Mouse (Mus musculus) 3T3-L1 (cell line): ENCODE results near the gene Actn4.

ENCODE experiments used
- DNase-seq: peaks from one replicate; pipeline ENCODE4 v3.0.0-alpha.2; 2015; ENCODE audit warnings: low read depth, low spot score

Gene Actn4

DNA sequence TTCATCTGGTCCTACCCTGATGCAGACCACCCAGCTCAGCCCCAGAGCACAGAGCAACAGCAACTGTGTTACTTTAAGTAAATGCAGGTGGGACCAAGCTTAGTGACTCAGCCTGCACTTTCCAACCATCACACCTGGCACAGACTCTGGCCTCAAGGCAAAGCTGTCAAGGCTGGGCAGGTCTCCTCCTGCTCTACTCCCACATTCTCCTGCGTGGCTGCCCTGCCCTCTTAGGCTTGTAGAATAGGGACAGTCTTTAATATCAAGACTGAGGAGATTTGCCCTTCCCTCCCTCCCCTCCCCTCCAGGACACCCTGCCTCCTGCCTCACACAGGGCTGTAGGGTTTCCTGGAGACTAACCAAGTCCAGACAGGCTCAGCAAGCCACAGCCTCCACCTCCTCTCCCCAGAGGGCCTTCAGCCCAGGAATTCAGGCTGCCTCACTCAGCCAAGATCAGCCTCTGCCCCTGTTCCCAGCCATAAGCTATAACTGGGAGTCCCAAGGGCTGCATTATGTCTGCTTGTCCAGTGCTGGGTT lies 112.4 kb downstream of the Actn4 start:
- DNase-seq = peak; percentile 70

DNA sequence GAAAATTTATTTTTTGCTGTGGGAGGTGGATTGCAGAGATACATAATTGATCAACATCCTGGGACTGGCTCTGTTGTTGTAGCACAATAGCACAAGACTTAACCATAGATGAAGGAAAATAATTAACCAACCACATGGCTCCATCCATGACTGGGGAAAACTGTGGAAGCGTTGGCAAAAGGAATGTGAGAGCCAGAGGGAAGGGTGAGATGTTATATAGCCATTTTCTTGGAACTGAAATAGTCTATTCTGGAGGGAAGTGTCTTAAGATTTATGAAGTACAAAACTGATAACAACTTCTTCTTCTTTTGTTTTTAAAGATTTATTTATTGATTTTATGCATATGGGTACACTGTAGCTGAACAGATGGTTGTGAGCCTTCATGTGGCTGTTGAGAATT lies 114.9 kb downstream of the Actn4 start:
- DNase-seq = no peak
